Mouse (Mus musculus) CH12.LX (cell line): ENCODE data around the gene Fcmr.

ENCODE experiments used
- CTCF ChIP-seq, 2 experiments: IDR thresholded peaks in 1 of 2; conservative IDR thresholded peaks in 1 of 2; 2 replicates each; pipeline ENCODE4 v1.5.1; 2011 to 2012; ENCODE audit warnings: low read depth in 2 of 2, low read length in 2 of 2, improper control_type of control experiment in 1 of 2, inconsistent platforms in 1 of 2, mild to moderate bottlenecking in 1 of 2, moderate library complexity in 1 of 2
- NRF1 ChIP-seq: IDR thresholded peaks from 2 replicates; pipeline ENCODE4 v1.6.1; 2014; ENCODE audit warnings: low read depth, mild to moderate bottlenecking, inconsistent platforms, low read length, improper control_type of control experiment, moderate library complexity
- TBP ChIP-seq: conservative IDR thresholded peaks from 2 replicates; pipeline ENCODE4 v1.6.1; 2011; ENCODE audit warnings: low read depth, low read length, improper control_type of control experiment
- TCF12 ChIP-seq: IDR thresholded peaks from 2 replicates; pipeline ENCODE4 v1.6.1; 2014; ENCODE audit warnings: low read depth, mild to moderate bottlenecking, inconsistent platforms, low read length, improper control_type of control experiment

GRCm38 (mm10) chr1:130855723-130856122 lies 9.7 kb upstream of the Fcmr start:
- no peak for TF ChIP-seq CTCF (conservative IDR thresholded peaks at IDR 0.05 in 1 of 2, IDR thresholded peaks at IDR 0.05 in 1 of 2; ENCODE audit: low read depth in 2 of 2, low read length in 2 of 2)
- no peak for TF ChIP-seq NRF1
- no peak for TF ChIP-seq TCF12
- no peak for TF ChIP-seq TBP
